ENCODE assay signal across 1 mouse cellular context in the genomic region with DNA sequence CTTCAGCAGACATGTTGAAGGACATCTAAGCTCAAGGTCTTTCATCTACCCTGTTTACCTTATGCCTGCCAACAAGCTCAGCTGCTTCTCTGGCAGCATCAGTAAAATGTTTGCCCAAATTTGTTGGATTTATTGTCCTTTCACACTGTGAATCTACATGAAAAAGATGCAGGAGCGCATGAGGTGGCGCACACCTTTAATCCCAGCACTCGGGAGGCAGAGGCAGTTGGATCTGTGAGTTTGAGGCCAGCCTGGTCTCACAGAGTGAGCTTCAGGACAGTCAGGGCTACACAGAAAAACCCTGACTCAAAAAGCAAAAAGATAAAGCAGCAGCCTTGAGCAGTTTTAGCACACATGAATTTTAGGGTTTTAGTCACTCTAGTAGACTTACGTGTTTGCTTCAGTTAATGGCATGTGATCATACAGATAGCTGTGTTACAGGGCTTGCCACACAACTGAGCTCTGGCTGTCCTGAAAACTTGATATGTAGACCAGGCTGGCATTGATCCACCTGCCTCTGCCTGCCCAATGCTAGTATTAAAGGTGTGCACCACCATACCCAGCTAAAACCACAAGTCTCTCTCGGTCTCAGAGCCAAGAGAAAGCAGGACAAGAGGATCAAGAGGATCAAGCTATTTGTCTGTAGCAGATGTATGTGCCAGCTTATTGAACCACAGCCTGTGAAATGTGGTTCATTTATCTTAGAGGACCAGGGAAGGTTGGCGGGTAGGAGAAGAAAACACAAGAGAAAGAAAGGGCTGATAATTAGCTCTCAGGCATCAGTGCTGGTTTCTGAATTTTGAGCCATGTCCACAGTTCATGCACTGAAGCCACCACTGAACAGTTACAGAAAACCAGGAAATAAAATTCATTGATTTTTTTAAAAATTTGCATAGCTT.
A peak's percentile ranks its signal among the peaks of the same experiment; 100 is the strongest.
TF ChIP-seq lines count a peak whose summit lies in the region.

No protein-coding gene starts in this region.

TF ChIP-seq in MEL, 35 proteins besides CTCF, POLR2A, EP300 and RAD21:
- no peak; the same call in 1 of the 2 replicates for TF ChIP-seq MAX (IDR thresholded peaks at IDR 0.05; ENCODE audit: low read length)
- TF ChIP-seq BHLHE40 (IDR thresholded peaks at IDR 0.05; ENCODE audit: borderline replicate concordance, low read depth, low read length): no peak
- peak; percentile 54; the same call in 1 of the 2 replicates for TF ChIP-seq USF1 (IDR thresholded peaks at IDR 0.05; ENCODE audit: low read depth, low read length)
- TF ChIP-seq NRF1 (IDR thresholded peaks at IDR 0.05; ENCODE audit: insufficient read depth, low read depth, low read length, poor library complexity, severe bottlenecking): 0 out of 2 replicates have a peak, but pooled peaks have one; percentile 4
- TF ChIP-seq UBTF (IDR thresholded peaks at IDR 0.05; ENCODE audit: borderline replicate concordance, insufficient read depth, low read depth, low read length): no peak
- peak; percentile 93 for TF ChIP-seq TCF12 (IDR thresholded peaks at IDR 0.05; ENCODE audit: low read depth, low read length)
- TF ChIP-seq MAFK (IDR thresholded peaks at IDR 0.05; ENCODE audit: borderline replicate concordance, low read depth, low read length): peak; percentile 37; the same call in 1 of the 2 replicates
- no peak for TF ChIP-seq ZC3H11A (IDR thresholded peaks at IDR 0.05; ENCODE audit: low read depth, low read length)
- TF ChIP-seq ELF1 (IDR thresholded peaks at IDR 0.05; ENCODE audit: low read depth, low read length): 0 out of 2 replicates have a peak, but pooled peaks have one; percentile 32
- 0 out of 2 replicates have a peak, but pooled peaks have one; percentile 2 for TF ChIP-seq SMC3 (IDR thresholded peaks at IDR 0.05; ENCODE audit: low read depth, low read length)
- 0 out of 2 replicates have a peak, but pooled peaks have one; percentile 51 for TF ChIP-seq MAZ (IDR thresholded peaks at IDR 0.05; ENCODE audit: low read depth, low read length)
- TF ChIP-seq RCOR1 (IDR thresholded peaks at IDR 0.05; ENCODE audit: low read depth, low read length): peak; percentile 83
- no peak for TF ChIP-seq MEF2A (IDR thresholded peaks at IDR 0.05; ENCODE audit: extremely low read depth, insufficient replicate concordance, low read depth, low read length, poor library complexity, severe bottlenecking)
- 0 out of 2 replicates have a peak, but pooled peaks have one; percentile 15 for TF ChIP-seq KAT2A (conservative IDR thresholded peaks at IDR 0.05; ENCODE audit: low read depth, low read length)
- peak; percentile 80 for TF ChIP-seq ETS1 (IDR thresholded peaks at IDR 0.05; ENCODE audit: low read depth, low read length)
- peak; percentile 61; the same call in 1 of the 2 replicates for TF ChIP-seq POLR2AphosphoS2 (IDR thresholded peaks at IDR 0.05; ENCODE audit: low read length)
- no peak for TF ChIP-seq ZKSCAN1 (IDR thresholded peaks at IDR 0.05; ENCODE audit: low read depth, low read length)
- TF ChIP-seq MXI1 (IDR thresholded peaks at IDR 0.05; ENCODE audit: low read depth, low read length): peak; percentile 25; the same call in 1 of the 2 replicates
- no peak for TF ChIP-seq NELFE (IDR thresholded peaks at IDR 0.05; ENCODE audit: low read depth, low read length)
- TF ChIP-seq JUND (IDR thresholded peaks at IDR 0.05; ENCODE audit: low read depth, low read length): no peak
- TF ChIP-seq TBP (IDR thresholded peaks at IDR 0.05; ENCODE audit: low read depth, low read length): 0 out of 2 replicates have a peak, but pooled peaks have one; percentile 9
- no peak for TF ChIP-seq E2F4 (IDR thresholded peaks at IDR 0.05; ENCODE audit: borderline replicate concordance, low read depth, low read length)
- TF ChIP-seq CHD2 (IDR thresholded peaks at IDR 0.05; ENCODE audit: low read length): no peak
- no peak; the same call in 1 of the 2 replicates for TF ChIP-seq CHD1 (IDR thresholded peaks at IDR 0.05; ENCODE audit: low read depth, low read length)
- peak; percentile 77 for TF ChIP-seq TAL1 (IDR thresholded peaks at IDR 0.05; ENCODE audit: low read length)
- TF ChIP-seq ZNF384 (IDR thresholded peaks at IDR 0.05; ENCODE audit: low read depth, low read length): peak; percentile 36; the same call in 1 of the 2 replicates
- TF ChIP-seq MYB (IDR thresholded peaks at IDR 0.05; ENCODE audit: low read depth, low read length): peak; percentile 38
- peak; percentile 71 for TF ChIP-seq GATA1 (IDR thresholded peaks at IDR 0.05; ENCODE audit: low read depth, low read length)
- TF ChIP-seq USF2 (IDR thresholded peaks at IDR 0.05; ENCODE audit: borderline replicate concordance in 1 of 2, insufficient read depth in 1 of 2, low read depth in 1 of 2, low read length in 2 of 2): no peak
- TF ChIP-seq GABPA (IDR thresholded peaks at IDR 0.05; ENCODE audit: low read depth, low read length): no peak
- TF ChIP-seq ZMIZ1 (IDR thresholded peaks at IDR 0.05; ENCODE audit: low read depth, low read length): no peak; the same call in 1 of the 2 replicates
- no peak; the same call in 1 of the 2 replicates for TF ChIP-seq SIN3A (IDR thresholded peaks at IDR 0.05; ENCODE audit: low read length)
- no peak for TF ChIP-seq MYC (IDR thresholded peaks at IDR 0.05; ENCODE audit: low read depth, low read length)
- no peak for TF ChIP-seq HCFC1 (IDR thresholded peaks at IDR 0.05; ENCODE audit: low read depth, low read length)
- TF ChIP-seq POLR2AphosphoS5 (IDR thresholded peaks at IDR 0.05; ENCODE audit: borderline replicate concordance, low read depth, low read length): no peak
